Mouse (Mus musculus) heart, postnatal 0 days (tissue): ENCODE measurements around the gene Tmem132c. TPM values are rescaled to one million over a fixed set of nuclear protein-coding genes. Genes with fewer than 3 reads are reported as not detected.
A peak's percentile ranks its signal among the peaks of the same experiment; 100 is the strongest.

Source experiments
- ATAC-seq: fragments of 200-750 bp; cut with Nextera tagmentation; 2 replicates; pipeline ENCODE4 v1.8.0; 2017; ENCODE audit warnings: low read depth, moderate number of reproducible peaks, moderate library complexity; ENCODE audit not compliant: insufficient read depth
- DNase-seq: peaks from one replicate; pipeline ENCODE4 v3.0.0-alpha.2; 2016; ENCODE audit warnings: low spot score
- H3K27ac ChIP-seq: fragments of 300-500 bp; sonication (generic); 2 replicates; pipeline ENCODE4 v1.5.1; 2014; ENCODE audit warnings: low read depth, mild to moderate bottlenecking
- H3K27me3 ChIP-seq: fragments of 300-500 bp; sonication (generic); 2 replicates; pipeline ENCODE4 v1.6.1; 2014; ENCODE audit warnings: low read length, mixed read lengths; ENCODE audit not compliant: control insufficient read depth, insufficient read depth
- H3K36me3 ChIP-seq: fragments of 300-500 bp; sonication (generic); replicated peaks from 2 replicates; pipeline ENCODE4 v1.6.1; 2014; ENCODE audit warnings: low read length, mixed read lengths; ENCODE audit not compliant: control insufficient read depth, insufficient read depth
- H3K4me1 ChIP-seq: fragments of 300-500 bp; sonication (generic); 2 replicates; pipeline ENCODE4 v1.6.1; 2014; ENCODE audit warnings: antibody characterized with exemption; ENCODE audit not compliant: control insufficient read depth, insufficient read depth
- H3K4me2 ChIP-seq: fragments of 300-500 bp; sonication (generic); 2 replicates; pipeline ENCODE4 v1.6.1; 2014; ENCODE audit warnings: low read depth, mild to moderate bottlenecking, low read length, moderate library complexity
- H3K4me3 ChIP-seq: fragments of 300-500 bp; sonication (generic); 2 replicates; pipeline ENCODE4 v1.5.1; 2014; ENCODE audit warnings: low read depth, low read length
- H3K9ac ChIP-seq: fragments of 300-500 bp; sonication (generic); replicated peaks from 2 replicates; pipeline ENCODE4 v1.6.1; 2014; ENCODE audit warnings: low read depth, low read length, mixed read lengths
- H3K9me3 ChIP-seq: fragments of 300-500 bp; sonication (generic); replicated peaks from 2 replicates; pipeline ENCODE4 v1.6.1; 2016; ENCODE audit warnings: low read length; ENCODE audit not compliant: control insufficient read depth
- CTCF ChIP-seq: IDR thresholded peaks from 2 replicates; pipeline ENCODE4 v1.5.1; 2016; ENCODE audit warnings: antibody characterized with exemption, control low read depth, low read depth
- EP300 ChIP-seq: IDR thresholded peaks from 2 replicates; pipeline ENCODE4 v1.6.1; 2016; ENCODE audit warnings: antibody characterized with exemption, low read depth
- WGBS: fragments of 180-500 bp; shearing (Covaris S2); extraction: QIAGEN DNeasy Blood & Tissue Kit; methylation state at CpG from one replicate; pipeline ENCODE4 v1.1.7; 2014; 5-methylcytosine and 5-hydroxymethylcytosine counted together
- polyA plus RNA-seq: library from polyadenylated mRNA; unstranded; fragments of >200 nt; fragmentation: Nextera tagmentation; extraction: Ambion mirVana; gene quantifications from 2 replicates; pipeline ENCODE4 v1.2.1, GENCODE M21; 2015
- total RNA-seq: library from RNA; depleted of rRNA; stranded (reverse); fragments of >200 nt; gene quantifications from 2 replicates; pipeline ENCODE4 v1.2.3, GENCODE M21; 2014; ENCODE audit warnings: low replicate concordance

Tmem132c gene
- total and polyA plus RNA-seq, 2 experiments from 2014 or later = 0.16 to 1.0 TPM

DNA sequence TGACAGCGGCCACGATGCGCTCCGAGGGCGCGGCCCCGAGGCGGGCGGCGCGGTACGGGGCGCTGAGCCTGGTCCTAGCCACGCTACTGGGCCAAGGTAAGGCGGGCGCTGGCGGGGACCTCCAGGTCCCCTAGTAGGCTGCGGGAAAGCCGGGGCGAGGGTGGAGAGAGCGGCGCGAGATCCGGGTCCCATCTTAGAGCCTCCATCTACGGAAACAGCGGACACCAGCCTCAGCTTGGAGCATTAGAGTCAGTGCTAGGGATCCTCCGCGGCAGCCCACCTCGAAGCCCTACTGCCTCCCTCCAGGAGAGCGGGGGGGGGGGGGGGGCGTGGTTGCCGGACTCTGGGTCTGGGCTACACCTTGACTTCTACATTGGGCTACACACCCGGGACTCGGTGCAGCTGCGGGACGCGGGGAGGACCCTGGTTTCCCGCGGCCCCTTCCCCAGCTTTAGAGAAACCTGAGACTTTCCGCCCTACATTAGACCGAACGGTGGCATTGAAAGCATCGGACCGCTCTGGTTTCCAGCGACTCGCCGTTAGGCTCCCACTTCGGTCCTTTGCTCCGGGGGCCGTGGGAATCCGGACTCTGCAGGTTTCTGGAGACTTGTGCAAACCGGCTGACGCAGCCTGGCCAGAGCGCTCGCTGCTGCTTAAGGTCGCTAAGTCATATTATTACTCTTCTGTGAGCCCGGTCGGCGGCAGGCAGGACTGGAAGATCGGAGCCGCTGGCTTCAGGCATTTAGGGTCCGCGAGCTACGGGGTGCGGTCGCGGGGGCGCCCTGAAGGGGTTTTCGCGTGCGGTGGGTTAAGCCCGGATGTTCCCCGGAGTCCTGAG, 536 bp downstream of the Tmem132c start:
- Histone ChIP-seq H3K9me3 (no peaks in the 10 kb centered on the region), H3K36me3 (no peaks in the 10 kb centered on the region), H3K4me3 (peak overlapping the region; percentile 46), H3K4me2 (peak overlapping the region; percentile 58), H3K27me3 (peaks cover 59% of the 10 kb centered on the region), H3K4me1 (0 out of 2 replicates have a peak, but pooled peaks cover 6% of the 10 kb centered on the region), H3K9ac (no peak overlapping the region), H3K27ac (no peak overlapping the region)
- ATAC-seq (peak; percentile 48; the same call in 1 of the 2 replicates), DNase-seq (no peak)
- WGBS = 1% methylated on average over 64 of the region's 73 CpGs
- TF ChIP-seq CTCF (no peak), EP300 (no peak)

DNA sequence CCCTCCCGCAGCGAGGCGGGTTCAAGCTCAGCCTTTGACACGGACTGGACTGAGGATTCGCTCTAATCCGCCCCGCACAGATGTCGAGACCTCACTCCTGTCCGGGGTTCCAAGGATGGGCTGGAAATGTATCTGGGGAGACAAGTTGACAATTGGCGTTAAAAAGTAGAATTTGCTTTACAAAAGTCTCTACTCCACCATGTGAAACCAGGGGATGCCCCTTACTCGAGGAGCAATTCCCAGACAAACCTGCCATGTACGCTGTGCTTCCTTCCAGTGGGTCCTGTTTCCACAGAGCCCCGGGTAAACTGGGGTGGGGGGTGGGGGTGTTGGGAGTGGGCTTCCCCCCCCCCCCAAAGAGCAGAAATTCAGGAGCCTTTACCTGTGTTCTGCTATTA, 1.2 kb downstream of the Tmem132c start:
- WGBS = under 1% methylated on average over 13 of the region's 13 CpGs
- Histone ChIP-seq H3K4me3 (peak overlapping the region; percentile 46), H3K27me3 (peaks cover 59% of the 10 kb centered on the region), H3K9ac (no peak overlapping the region), H3K4me2 (peak overlapping the region; percentile 58), H3K27ac (no peak overlapping the region), H3K4me1 (0 out of 2 replicates have a peak, but pooled peaks cover 6% of the 10 kb centered on the region), H3K36me3 (no peaks in the 10 kb centered on the region), H3K9me3 (no peaks in the 10 kb centered on the region)
- ATAC-seq (no peak), DNase-seq (no peak)
- no peak for TF ChIP-seq CTCF
- no peak for TF ChIP-seq EP300

DNA sequence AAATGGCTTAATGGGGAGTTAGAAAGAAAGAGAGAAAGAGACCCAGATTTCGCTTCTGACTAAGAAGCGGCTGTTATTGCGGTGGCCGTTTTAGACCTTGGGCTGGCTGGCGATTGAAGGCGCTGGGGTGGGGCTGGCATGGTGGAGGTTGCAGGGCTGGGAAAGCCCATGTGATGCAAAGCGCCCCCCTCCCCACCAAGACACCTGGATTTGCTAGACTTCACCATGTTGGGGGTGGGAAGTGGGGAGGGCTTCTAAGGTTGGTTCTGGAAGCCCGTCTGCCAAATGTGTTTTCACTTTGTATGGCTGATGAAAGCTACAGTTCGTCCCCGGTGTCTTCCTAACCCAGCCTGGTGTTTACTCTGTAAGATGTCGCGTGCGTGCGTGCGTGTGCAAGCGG, 1.6 kb downstream of the Tmem132c start:
- no peak overlapping the region for H3K27ac ChIP-seq
- H3K9me3 ChIP-seq = no peaks in the 10 kb centered on the region
- no peak for ATAC-seq
- peak overlapping the region; percentile 46 for H3K4me3 ChIP-seq
- H3K27me3 ChIP-seq = peaks cover 59% of the 10 kb centered on the region
- 0 out of 2 replicates have a peak, but pooled peaks cover 6% of the 10 kb centered on the region for H3K4me1 ChIP-seq
- peak overlapping the region; percentile 58 for H3K4me2 ChIP-seq
- H3K9ac ChIP-seq = no peak overlapping the region
- DNase-seq = no peak
- H3K36me3 ChIP-seq = no peaks in the 10 kb centered on the region
- WGBS = under 1% methylated on average over 16 of the region's 16 CpGs
- no peak for TF ChIP-seq EP300
- no peak for TF ChIP-seq CTCF

DNA sequence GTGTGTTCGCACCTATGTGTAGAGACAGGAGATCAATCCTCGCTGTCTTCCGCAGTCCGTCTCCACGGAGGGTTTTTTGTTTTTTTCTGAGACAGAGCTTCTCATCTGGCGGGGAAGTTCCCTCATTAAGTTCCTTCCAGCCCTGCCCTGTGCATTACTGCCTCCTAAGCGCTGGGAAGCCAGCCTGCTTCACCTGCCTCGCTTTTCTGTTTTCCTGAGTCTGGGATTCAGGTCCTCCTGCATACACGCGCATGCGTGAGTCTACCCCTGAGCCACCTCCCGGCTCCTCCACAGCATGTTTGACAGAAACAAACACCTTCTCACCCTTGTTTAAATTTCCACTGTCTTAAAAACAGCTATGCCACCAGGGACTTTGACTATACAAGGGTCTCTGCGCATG, 2.0 kb downstream of the Tmem132c start:
- Histone ChIP-seq H3K9ac (no peak overlapping the region), H3K27me3 (peaks cover 59% of the 10 kb centered on the region)

DNA sequence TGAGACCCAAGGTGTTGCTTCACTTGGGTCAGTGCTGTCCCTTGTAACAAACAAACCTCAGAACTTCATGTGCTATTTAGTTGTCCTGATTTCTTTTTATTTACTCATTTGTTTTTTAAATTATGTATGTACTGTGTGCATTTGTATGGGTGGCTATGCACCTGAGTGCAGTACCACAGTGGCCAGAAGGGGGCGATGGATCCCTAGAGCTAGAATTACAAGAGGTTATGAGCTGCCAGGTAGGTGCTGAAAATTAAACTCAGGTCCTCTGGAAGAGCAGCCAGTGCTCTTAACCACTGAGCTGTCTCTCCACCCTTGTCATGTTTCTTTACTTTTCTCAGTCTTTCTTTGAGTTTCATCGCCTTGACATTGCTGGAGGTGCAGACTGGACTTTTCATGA, 11.7 kb downstream of the Tmem132c start:
- H3K27ac ChIP-seq = no peak overlapping the region
- TF ChIP-seq EP300 (no peak), CTCF (no peak)
- no peak overlapping the region for H3K9ac ChIP-seq
- 0 out of 2 replicates have a peak, but pooled peaks cover 5% of the 10 kb centered on the region for H3K9me3 ChIP-seq
- H3K4me3 ChIP-seq = no peak overlapping the region
- DNase-seq (no peak), ATAC-seq (no peak)
- no peak overlapping the region for H3K4me2 ChIP-seq
- no peaks in the 10 kb centered on the region for H3K27me3 ChIP-seq
- 52% methylated on average over 2 of the region's 2 CpGs for WGBS
- no peaks in the 10 kb centered on the region for H3K36me3 ChIP-seq
- no peaks in the 10 kb centered on the region for H3K4me1 ChIP-seq

More for the DNA sequence above, 2.0 kb downstream of the Tmem132c start:
- peak overlapping the region; percentile 46 for H3K4me3 ChIP-seq
- H3K9me3 ChIP-seq = no peaks in the 10 kb centered on the region
- no peak for TF ChIP-seq EP300
- no peak for TF ChIP-seq CTCF
- no peak for ATAC-seq
- H3K4me1 ChIP-seq = 0 out of 2 replicates have a peak, but pooled peaks cover 6% of the 10 kb centered on the region
- DNase-seq = no peak
- no peaks in the 10 kb centered on the region for H3K36me3 ChIP-seq
- H3K27ac ChIP-seq = no peak overlapping the region
- H3K4me2 ChIP-seq = peak overlapping the region; percentile 58
- 12% methylated on average over 13 of the region's 13 CpGs for WGBS
